Mouse (Mus musculus) midbrain, embryonic 15.5 days (tissue): ENCODE data around the gene Gm20388. TPM values are rescaled to one million over a fixed set of nuclear protein-coding genes. Genes with fewer than 3 reads are reported as not detected.
"Not testable (repeated sequence)": the region's sequence is repeated elsewhere in the genome, so short reads cannot be mapped to it uniquely, and the experiment has no call there.

Experiments
- ATAC-seq: fragments of 200-750 bp; cut with Nextera tagmentation; replicated peaks from 2 replicates; pipeline ENCODE4 v1.8.0; 2017; ENCODE audit warnings: moderate TSS enrichment
- H3K27ac ChIP-seq: fragments of 300-500 bp; sonication (generic); 2 replicates; pipeline ENCODE4 v1.5.1; 2015; ENCODE audit warnings: mild to moderate bottlenecking, inconsistent platforms
- H3K27me3 ChIP-seq: fragments of 300-500 bp; sonication (generic); replicated peaks from 2 replicates; pipeline ENCODE4 v1.6.1; 2015; ENCODE audit warnings: inconsistent platforms
- H3K36me3 ChIP-seq: fragments of 300-500 bp; sonication (generic); replicated peaks from 2 replicates; pipeline ENCODE4 v1.6.1; 2015; ENCODE audit warnings: inconsistent platforms
- H3K4me1 ChIP-seq: fragments of 300-500 bp; sonication (generic); 2 replicates; pipeline ENCODE4 v1.6.1; 2015; ENCODE audit warnings: inconsistent platforms
- H3K4me2 ChIP-seq: fragments of 300-500 bp; sonication (generic); 2 replicates; pipeline ENCODE4 v1.6.1; 2015; ENCODE audit warnings: inconsistent platforms, mild to moderate bottlenecking, moderate library complexity
- H3K4me3 ChIP-seq: fragments of 300-500 bp; sonication (generic); 2 replicates; pipeline ENCODE4 v1.5.1; 2015; ENCODE audit warnings: mild to moderate bottlenecking, inconsistent platforms
- H3K9ac ChIP-seq: fragments of 300-500 bp; sonication (generic); 2 replicates; pipeline ENCODE4 v1.6.1; 2015; ENCODE audit warnings: mild to moderate bottlenecking, inconsistent platforms
- H3K9me3 ChIP-seq: fragments of 300-500 bp; sonication (generic); 2 replicates; pipeline ENCODE4 v1.6.1; 2016; ENCODE audit warnings: inconsistent platforms
- WGBS: fragments of 180-500 bp; shearing (Covaris S2); methylation state at CpG from one replicate; pipeline ENCODE4 v1.1.7; 2015; ENCODE audit warnings: mixed read lengths; 5-methylcytosine and 5-hydroxymethylcytosine counted together
- polyA plus RNA-seq: library from polyadenylated mRNA; unstranded; fragments of >200 nt; fragmentation: Nextera tagmentation; extraction: Ambion mirVana; gene quantifications from 2 replicates; pipeline ENCODE4 v1.2.1, GENCODE M21; 2015

Gm20388 gene
- polyA plus RNA-seq, 1 experiment from 2014 or later: 5.6 TPM

- Histone ChIP-seq H3K4me1 (no peaks in the 10 kb centered on the region), H3K36me3 (no peaks in the 10 kb centered on the region), H3K27me3 (no peaks in the 10 kb centered on the region), H3K9ac (no peak overlapping the region), H3K4me3 (no peak overlapping the region), H3K9me3 (no peaks in the 10 kb centered on the region), H3K4me2 (no peak overlapping the region), H3K27ac (no peak overlapping the region)
- WGBS: 75% methylated on average over 6 of the region's 6 CpGs
- ATAC-seq: no peak
Observed at GRCm38 (mm10) chr8:123988605-123989038, 4078.0 kb downstream of the Gm20388 start.

- WGBS: 77% methylated on average over 7 of the region's 7 CpGs
- Histone ChIP-seq H3K9me3 (no peaks in the 10 kb centered on the region), H3K27ac (no peak overlapping the region), H3K4me1 (no peaks in the 10 kb centered on the region), H3K9ac (no peak overlapping the region), H3K27me3 (no peaks in the 10 kb centered on the region), H3K4me2 (no peak overlapping the region), H3K36me3 (no peaks in the 10 kb centered on the region), H3K4me3 (no peak overlapping the region)
- ATAC-seq: no peak
Observed at GRCm38 (mm10) chr8:123989128-123989527, 4078.5 kb downstream of the Gm20388 start.

GRCm38 (mm10) chr8:123990277-123991049, 4079.8 kb downstream of the Gm20388 start:
- 89% methylated on average over 13 of the region's 13 CpGs for WGBS
- no peak overlapping the region for H3K9ac ChIP-seq
- ATAC-seq: no peak

GRCm38 (mm10) chr8:123992587-123992986, 4081.9 kb downstream of the Gm20388 start:
- no peaks in the 10 kb centered on the region for H3K27me3 ChIP-seq
- H3K36me3 ChIP-seq: 0 out of 2 replicates have a peak, but pooled peaks cover 7% of the 10 kb centered on the region
- no peaks in the 10 kb centered on the region for H3K4me1 ChIP-seq
- no peak for ATAC-seq
- H3K9me3 ChIP-seq: no peaks in the 10 kb centered on the region
- no peak overlapping the region for H3K4me2 ChIP-seq
- 80% methylated on average over 8 of the region's 8 CpGs for WGBS
- no peak overlapping the region for H3K9ac ChIP-seq
- H3K27ac ChIP-seq: no peak overlapping the region
- H3K4me3 ChIP-seq: no peak overlapping the region

More at GRCm38 (mm10) chr8:123990277-123991049, 4079.8 kb downstream of the Gm20388 start:
- no peak overlapping the region for H3K4me2 ChIP-seq
- no peaks in the 10 kb centered on the region for H3K4me1 ChIP-seq
- H3K36me3 ChIP-seq: no peaks in the 10 kb centered on the region
- no peaks in the 10 kb centered on the region for H3K9me3 ChIP-seq
- no peaks in the 10 kb centered on the region for H3K27me3 ChIP-seq
- no peak overlapping the region for H3K27ac ChIP-seq
- H3K4me3 ChIP-seq: no peak overlapping the region

GRCm38 (mm10) chr8:123993597-123993996, 4083.0 kb downstream of the Gm20388 start:
- H3K27ac ChIP-seq: no peak overlapping the region
- H3K9me3 ChIP-seq: no peaks in the 10 kb centered on the region
- WGBS: 96% methylated on average over 5 of the region's 5 CpGs

GRCm38 (mm10) chr8:123993997-123994396, 4083.4 kb downstream of the Gm20388 start:
- Histone ChIP-seq H3K27ac (no peak overlapping the region), H3K4me2 (no peak overlapping the region), H3K4me3 (no peak overlapping the region), H3K9ac (no peak overlapping the region), H3K27me3 (no peaks in the 10 kb centered on the region), H3K9me3 (no peaks in the 10 kb centered on the region), H3K36me3 (0 out of 2 replicates have a peak, but pooled peaks cover 8% of the 10 kb centered on the region), H3K4me1 (no peaks in the 10 kb centered on the region)
- 96% methylated on average over 3 of the region's 3 CpGs for WGBS
- no peak for ATAC-seq

More at GRCm38 (mm10) chr8:123993597-123993996, 4083.0 kb downstream of the Gm20388 start:
- H3K27me3 ChIP-seq: no peaks in the 10 kb centered on the region
- no peak for ATAC-seq
- 0 out of 2 replicates have a peak, but pooled peaks cover 7% of the 10 kb centered on the region for H3K36me3 ChIP-seq
- H3K4me1 ChIP-seq: no peaks in the 10 kb centered on the region
- no peak overlapping the region for H3K4me2 ChIP-seq
- H3K9ac ChIP-seq: no peak overlapping the region
- no peak overlapping the region for H3K4me3 ChIP-seq

DNA sequence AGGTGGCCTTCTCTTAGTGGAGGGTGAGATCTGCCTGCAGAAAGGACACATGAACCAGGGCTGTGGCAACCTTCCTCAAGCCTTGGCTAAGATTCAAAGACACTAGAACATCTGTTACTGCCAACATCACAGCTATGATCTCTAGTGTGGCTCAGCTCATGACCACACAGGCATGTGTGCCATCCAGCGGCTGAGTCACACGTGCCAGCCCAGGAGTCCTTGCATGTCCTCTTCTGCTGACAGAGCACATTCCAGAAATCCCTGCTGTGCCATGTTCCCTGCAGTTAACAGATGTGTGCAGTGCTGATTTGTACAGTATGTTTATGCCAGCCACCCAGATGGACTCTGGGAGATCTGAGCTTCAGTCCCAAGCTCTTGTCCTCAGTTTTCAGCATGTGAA, 4088.9 kb downstream of the Gm20388 start:
- Histone ChIP-seq H3K27me3 (no peaks in the 10 kb centered on the region), H3K36me3 (peaks cover 39% of the 10 kb centered on the region), H3K27ac (no peak overlapping the region), H3K4me2 (no peak overlapping the region), H3K4me3 (no peak overlapping the region), H3K9ac (no peak overlapping the region), H3K4me1 (no peaks in the 10 kb centered on the region), H3K9me3 (no peaks in the 10 kb centered on the region)
- no peak for ATAC-seq
- WGBS: 98% methylated on average over 2 of the region's 2 CpGs

DNA sequence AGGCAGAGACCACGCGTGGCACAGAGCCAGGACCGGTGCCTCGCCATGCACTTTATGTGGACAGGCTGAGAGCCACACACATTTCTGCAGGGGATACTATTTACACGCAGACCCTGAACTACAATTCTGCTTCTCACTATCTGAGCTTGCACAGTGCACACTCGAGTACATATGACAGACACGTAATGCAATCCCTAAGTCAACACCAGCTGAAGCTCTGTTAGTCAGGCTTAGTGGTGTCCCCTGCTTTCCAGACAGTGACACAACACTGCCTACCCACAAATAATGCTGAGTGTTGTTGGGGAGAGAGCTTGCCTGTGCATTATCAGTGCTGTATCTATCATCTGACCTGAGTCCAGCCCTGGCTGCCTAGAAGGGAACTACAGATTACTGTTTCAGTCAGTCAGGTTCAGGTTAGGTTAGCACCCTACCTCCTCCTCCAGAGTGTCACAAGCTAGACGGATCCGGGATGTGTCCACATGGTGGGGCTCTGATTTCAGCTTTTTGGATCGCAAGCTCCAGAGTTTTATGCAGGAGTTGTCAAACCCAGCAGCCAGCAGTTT, 4092.0 kb downstream of the Gm20388 start:
- no peaks in the 10 kb centered on the region for H3K4me1 ChIP-seq
- H3K9ac ChIP-seq: no peak overlapping the region
- no peak for ATAC-seq
- 94% methylated on average over 10 of the region's 10 CpGs for WGBS
- H3K36me3 ChIP-seq: peaks cover 52% of the 10 kb centered on the region
- H3K9me3 ChIP-seq: no peaks in the 10 kb centered on the region
- H3K27me3 ChIP-seq: no peaks in the 10 kb centered on the region
- H3K27ac ChIP-seq: no peak overlapping the region
- no peak overlapping the region for H3K4me3 ChIP-seq
- H3K4me2 ChIP-seq: no peak overlapping the region

DNA sequence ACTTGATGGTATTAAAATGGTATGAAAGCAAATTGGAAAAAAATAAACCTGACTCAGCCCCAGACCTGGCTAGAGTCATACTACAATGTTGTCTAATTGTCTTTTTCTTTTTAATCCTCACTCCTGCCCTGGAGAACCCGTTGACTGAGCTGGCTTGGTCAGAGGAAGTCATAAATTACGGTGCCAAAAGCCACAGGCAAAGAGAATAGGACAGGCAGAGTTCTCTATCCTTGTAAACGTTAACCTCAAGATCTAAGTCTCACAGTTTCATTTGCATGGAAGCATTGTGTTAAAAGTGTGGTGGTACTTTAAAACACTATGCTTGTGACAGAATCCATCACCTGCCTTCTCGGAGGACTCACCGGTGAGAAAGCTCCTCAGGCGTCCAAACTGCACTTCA, 4097.2 kb downstream of the Gm20388 start:
- Histone ChIP-seq H3K36me3 (peaks cover 48% of the 10 kb centered on the region), H3K4me3 (no peak overlapping the region), H3K27ac (no peak overlapping the region), H3K9me3 (no peaks in the 10 kb centered on the region), H3K4me2 (no peak overlapping the region), H3K9ac (no peak overlapping the region), H3K4me1 (no peaks in the 10 kb centered on the region), H3K27me3 (no peaks in the 10 kb centered on the region)
- WGBS: 91% methylated on average over 6 of the region's 6 CpGs
- ATAC-seq: no peak

- H3K4me1 ChIP-seq: no peaks in the 10 kb centered on the region
- H3K27me3 ChIP-seq: no peaks in the 10 kb centered on the region
- H3K4me3 ChIP-seq: no peak overlapping the region
- WGBS: 85% methylated on average over 3 of the region's 3 CpGs
- no peaks in the 10 kb centered on the region for H3K9me3 ChIP-seq
- peaks cover 17% of the 10 kb centered on the region for H3K36me3 ChIP-seq
- no peak for ATAC-seq
- no peak overlapping the region for H3K27ac ChIP-seq
- H3K9ac ChIP-seq: no peak overlapping the region
- H3K4me2 ChIP-seq: no peak overlapping the region
Observed at GRCm38 (mm10) chr8:124011580-124011979, 4100.9 kb downstream of the Gm20388 start.

DNA sequence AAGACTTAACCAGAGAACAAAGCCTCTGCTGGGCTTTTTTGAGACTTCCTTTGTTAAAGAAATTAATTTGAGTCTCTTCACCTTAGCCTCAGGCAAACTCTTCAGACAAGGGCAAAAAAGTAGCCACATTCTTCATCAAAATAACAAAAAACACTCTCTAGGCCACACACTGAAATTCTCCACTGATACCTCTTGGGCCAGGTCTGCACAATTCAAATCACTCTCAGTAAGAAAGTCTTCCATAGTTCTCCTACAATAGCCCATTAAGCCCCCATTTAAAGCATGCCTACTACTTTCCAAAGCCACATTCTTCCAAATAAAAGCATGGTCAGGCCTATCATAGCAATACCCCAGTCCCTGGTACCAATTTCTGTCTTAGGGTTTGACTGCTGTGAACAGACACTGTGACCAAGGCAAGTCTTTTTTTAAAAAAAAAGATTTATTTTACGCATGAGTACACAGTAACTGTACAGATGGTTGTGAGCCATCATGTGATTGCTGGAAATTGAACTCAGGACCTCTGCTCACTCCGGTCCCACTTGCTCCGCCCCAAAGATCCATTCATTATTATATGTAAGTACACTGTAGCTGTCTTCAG, 4101.4 kb downstream of the Gm20388 start:
- Histone ChIP-seq H3K9me3 (no peaks in the 10 kb centered on the region), H3K4me1 (no peaks in the 10 kb centered on the region), H3K4me3 (no peak overlapping the region), H3K36me3 (peaks cover 17% of the 10 kb centered on the region), H3K27me3 (no peaks in the 10 kb centered on the region), H3K9ac (no peak overlapping the region), H3K4me2 (no peak overlapping the region), H3K27ac (no peak overlapping the region)
- 97% methylated on average over 3 of the region's 3 CpGs for WGBS
- ATAC-seq: no peak

- peaks cover 12% of the 10 kb centered on the region for H3K4me1 ChIP-seq
- H3K36me3 ChIP-seq, H3K27ac ChIP-seq, H3K27me3 ChIP-seq, ATAC-seq, H3K4me3 ChIP-seq, H3K9ac ChIP-seq, H3K9me3 ChIP-seq, H3K4me2 ChIP-seq: not testable (repeated sequence)
- WGBS: 93% methylated on average over 7 of the region's 7 CpGs
Observed at GRCm38 (mm10) chr8:124014299-124014698, 4103.7 kb downstream of the Gm20388 start.
